Mouse (Mus musculus): ENCODE measurements around the gene Pecr. TPM values are rescaled to one million over a fixed set of nuclear protein-coding genes. Genes with fewer than 3 reads are reported as not detected.

Gene Pecr
- total and polyA plus RNA-seq, 3 experiments: 17.6 to 24.8 (median 21.3) TPM

DNA sequence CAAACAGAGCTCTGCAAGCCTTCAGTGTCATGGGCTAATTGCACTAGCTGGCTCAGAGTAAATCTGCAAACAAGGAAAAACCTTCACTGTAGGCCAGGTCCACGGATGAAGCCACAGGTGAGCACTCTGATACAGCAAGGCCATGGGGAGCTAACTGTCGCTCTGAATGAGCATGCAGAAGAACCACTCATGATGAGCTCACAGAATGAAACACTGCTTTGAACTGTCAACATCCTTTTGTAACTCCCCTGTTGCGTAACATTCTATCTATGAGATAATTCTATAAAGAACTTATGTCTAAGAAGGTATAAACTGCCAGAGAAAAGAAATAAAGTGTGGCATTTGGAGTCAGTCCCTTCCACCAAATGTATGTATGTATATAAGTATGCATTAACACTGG, 21.0 kb downstream of the Pecr start:
- no peaks in the 10 kb centered on the region for H3K79me2 ChIP-seq (replicated peaks; ENCODE audit: control insufficient read depth, extremely low read depth, insufficient read depth, poor library complexity, severe bottlenecking)
- no peak overlapping the region for H3K27ac ChIP-seq (ENCODE audit: insufficient read depth, low read depth)
- H3K4me1 ChIP-seq (ENCODE audit: control insufficient read depth in 1 of 2, insufficient read depth in 2 of 2): no peaks in the 10 kb centered on the region; a peak in 1 of 4 replicates
- peaks cover 24 to 76% of the 10 kb centered on the region in 2 experiments for H3K36me3 ChIP-seq (replicated peaks in 1 of 2; ENCODE audit: control insufficient read depth in 1 of 2, insufficient read depth in 1 of 2, low read length in 1 of 2)
- no peak for TF ChIP-seq E2F4 (IDR thresholded peaks at IDR 0.05; ENCODE audit: insufficient replicate concordance, low read depth, low read length)
- no peak for TF ChIP-seq NRF1 (IDR thresholded peaks at IDR 0.05; ENCODE audit: low read depth, low read length)
- no peak for TF ChIP-seq MEF2A (IDR thresholded peaks at IDR 0.05; ENCODE audit: borderline replicate concordance, low read depth, low read length)
- no peak for TF ChIP-seq ZMIZ1 (IDR thresholded peaks at IDR 0.05; ENCODE audit: low read depth, low read length)
- no peak for TF ChIP-seq CHD1 (IDR thresholded peaks at IDR 0.05; ENCODE audit: low read depth, low read length)
- no peak for TF ChIP-seq MAX (IDR thresholded peaks at IDR 0.05; ENCODE audit: low read length)
- TF ChIP-seq ZKSCAN1 (IDR thresholded peaks at IDR 0.05; ENCODE audit: borderline replicate concordance, low read depth, low read length): no peak
- TF ChIP-seq SMC3 (IDR thresholded peaks at IDR 0.05; ENCODE audit: low read depth, low read length): no peak
- no peak for TF ChIP-seq RAD21 (IDR thresholded peaks at IDR 0.05; ENCODE audit: low read depth, low read length)
- no peak for TF ChIP-seq ZC3H11A (IDR thresholded peaks at IDR 0.05; ENCODE audit: low read depth, low read length)
- TF ChIP-seq UBTF (IDR thresholded peaks at IDR 0.05; ENCODE audit: low read depth, low read length): no peak
- TF ChIP-seq USF2 (conservative IDR thresholded peaks at IDR 0.05; ENCODE audit: low read depth, low read length): no peak
- TF ChIP-seq POLR2AphosphoS2 (IDR thresholded peaks at IDR 0.05; ENCODE audit: low read depth, low read length): no peak
- TF ChIP-seq ZNF384 (IDR thresholded peaks at IDR 0.05; ENCODE audit: low read depth, low read length): no peak
- TF ChIP-seq NELFE (IDR thresholded peaks at IDR 0.05; ENCODE audit: low read depth, low read length): no peak
- TF ChIP-seq MXI1 (IDR thresholded peaks at IDR 0.05; ENCODE audit: low read depth, low read length): no peak
- TF ChIP-seq MAZ (IDR thresholded peaks at IDR 0.05; ENCODE audit: low read depth, low read length): no peak
- no peak for TF ChIP-seq JUN (IDR thresholded peaks at IDR 0.05; ENCODE audit: insufficient read depth, low read depth, low read length)
- TF ChIP-seq ELF1 (IDR thresholded peaks at IDR 0.05; ENCODE audit: low read depth, low read length): no peak
- TF ChIP-seq SIN3A (IDR thresholded peaks at IDR 0.05; ENCODE audit: low read length): no peak
- DNase-seq (ENCODE audit: extremely low read depth): no peak
- dilution Hi-C loops (cut with MboI; ENCODE audit: extremely low pct_ligation_motif_present, extremely low pct_unique_long_range_greater_than_20kb, low sequenced_read_pairs) (no loop called here), in situ Hi-C loops (cut with MboI; ENCODE audit: low pct_ligation_motif_present, low pct_unique_long_range_greater_than_20kb, low sequenced_read_pairs) (no loop called here)
- H3K4me3 ChIP-seq (replicated peaks in 1 of 3; ENCODE audit: low read depth in 2 of 3, low read length in 2 of 3, poor library complexity in 1 of 3): no peak overlapping the region
- H3K9ac ChIP-seq (ENCODE audit: insufficient read depth, low read depth): no peak overlapping the region
- H3K9me3 ChIP-seq (replicated peaks; ENCODE audit: low read length): no peaks in the 10 kb centered on the region
- no peaks in the 10 kb centered on the region for H3K27me3 ChIP-seq (replicated peaks)
- H3K4me2 ChIP-seq (ENCODE audit: insufficient read depth, low read depth, poor library complexity, severe bottlenecking): no peak overlapping the region

All from CH12.LX (cell line).